Mouse (Mus musculus) embryonic facial prominence, embryonic 11.5 days (tissue): ENCODE results near the gene Pik3ca. TPM values are rescaled to one million over a fixed set of nuclear protein-coding genes. Genes with fewer than 3 reads are reported as not detected.
"Not testable (repeated sequence)": the region's sequence is repeated elsewhere in the genome, so short reads cannot be mapped to it uniquely, and the experiment has no call there.

ENCODE experiments used
- ATAC-seq: fragments of 200-750 bp; cut with Nextera tagmentation; replicated peaks from 2 replicates; pipeline ENCODE4 v1.8.0; 2017; ENCODE audit warnings: low read depth; ENCODE audit not compliant: insufficient number of reproducible peaks, low FRiP score, low TSS enrichment
- DNase-seq: peaks from one replicate; pipeline ENCODE4 v3.0.0-alpha.2; 2015; ENCODE audit warnings: low spot score
- H3K27ac ChIP-seq: fragments of 300-500 bp; sonication (generic); replicated peaks from 2 replicates; pipeline ENCODE4 v1.5.1; 2014; ENCODE audit warnings: mild to moderate bottlenecking, low read depth, low read length, control low read depth
- H3K27me3 ChIP-seq: fragments of 300-500 bp; sonication (generic); 2 replicates; pipeline ENCODE4 v1.6.1; 2014; ENCODE audit warnings: mild to moderate bottlenecking, low read length, moderate library complexity, mixed read lengths; ENCODE audit not compliant: control insufficient read depth, insufficient read depth
- H3K36me3 ChIP-seq: fragments of 300-500 bp; sonication (generic); replicated peaks from 2 replicates; pipeline ENCODE4 v1.6.1; 2014; ENCODE audit warnings: low read depth, mild to moderate bottlenecking, low read length, moderate library complexity, mixed read lengths; ENCODE audit not compliant: control insufficient read depth, insufficient read depth
- H3K4me1 ChIP-seq: fragments of 300-500 bp; sonication (generic); 2 replicates; pipeline ENCODE4 v1.6.1; 2014; ENCODE audit warnings: low read length, mixed read lengths; ENCODE audit not compliant: control insufficient read depth, insufficient read depth
- H3K4me2 ChIP-seq: fragments of 300-500 bp; sonication (generic); 2 replicates; pipeline ENCODE4 v1.6.1; 2014; ENCODE audit warnings: low read depth, mild to moderate bottlenecking, control low read depth, low read length, moderate library complexity
- H3K4me3 ChIP-seq: fragments of 300-500 bp; sonication (generic); 2 replicates; pipeline ENCODE4 v1.5.1; 2014; ENCODE audit warnings: low read depth, low read length, control low read depth
- H3K9ac ChIP-seq: fragments of 300-500 bp; sonication (generic); replicated peaks from 2 replicates; pipeline ENCODE4 v1.6.1; 2014; ENCODE audit warnings: mild to moderate bottlenecking, control low read depth, low read length
- H3K9me3 ChIP-seq: fragments of 300-500 bp; sonication (generic); replicated peaks from 2 replicates; pipeline ENCODE4 v1.6.1; 2016; ENCODE audit warnings: mild to moderate bottlenecking, low read length, inconsistent platforms, mixed read lengths; ENCODE audit not compliant: control insufficient read depth
- WGBS: fragments of 180-500 bp; shearing (Covaris S2); extraction: QIAGEN DNeasy Blood & Tissue Kit; methylation state at CpG from one replicate; pipeline ENCODE4 v1.1.7; 2014; 5-methylcytosine and 5-hydroxymethylcytosine counted together
- polyA plus RNA-seq: library from polyadenylated mRNA; unstranded; fragments of >200 nt; fragmentation: Nextera tagmentation; extraction: Ambion mirVana; gene quantifications from 2 replicates; pipeline ENCODE4 v1.2.1, GENCODE M21; 2014

Gene Pik3ca
- polyA plus RNA-seq, 1 experiment from 2014 or later = 23.3 TPM

GRCm38 (mm10) chr3:32417751-32418211 lies 20.3 kb downstream of the Pik3ca start:
- ATAC-seq (no peak), DNase-seq (no peak)
- no peaks in the 10 kb centered on the region for H3K27me3 ChIP-seq
- no peaks in the 10 kb centered on the region for H3K36me3 ChIP-seq
- no peak overlapping the region for H3K9ac ChIP-seq
- H3K9me3 ChIP-seq = no peaks in the 10 kb centered on the region
- H3K4me1 ChIP-seq = no peaks in the 10 kb centered on the region
- WGBS = 92% methylated on average over 5 of the region's 5 CpGs
- no peak overlapping the region for H3K27ac ChIP-seq
- H3K4me3 ChIP-seq = no peak overlapping the region
- H3K4me2 ChIP-seq = no peak overlapping the region

GRCm38 (mm10) chr3:32419866-32420265 lies 22.4 kb downstream of the Pik3ca start:
- no peak overlapping the region for H3K4me3 ChIP-seq
- ATAC-seq = no peak
- WGBS = 57% methylated on average over 2 of the region's 2 CpGs
- no peaks in the 10 kb centered on the region for H3K36me3 ChIP-seq
- no peak overlapping the region for H3K4me2 ChIP-seq
- H3K27ac ChIP-seq = no peak overlapping the region
- H3K9me3 ChIP-seq = no peaks in the 10 kb centered on the region
- H3K9ac ChIP-seq = no peak overlapping the region
- no peaks in the 10 kb centered on the region for H3K27me3 ChIP-seq
- DNase-seq = no peak
- H3K4me1 ChIP-seq = no peaks in the 10 kb centered on the region

- DNase-seq = no peak
Observed at GRCm38 (mm10) chr3:32421115-32422054, 23.9 kb downstream of the Pik3ca start.

GRCm38 (mm10) chr3:32427695-32428094 lies 30.2 kb downstream of the Pik3ca start:
- no peaks in the 10 kb centered on the region for H3K9me3 ChIP-seq
- no peak overlapping the region for H3K4me2 ChIP-seq
- ATAC-seq (no peak), DNase-seq (no peak)
- no peaks in the 10 kb centered on the region for H3K4me1 ChIP-seq
- 80% methylated on average over 4 of the region's 4 CpGs for WGBS
- H3K27ac ChIP-seq = no peak overlapping the region
- H3K4me3 ChIP-seq = no peak overlapping the region
- H3K36me3 ChIP-seq = no peaks in the 10 kb centered on the region
- H3K9ac ChIP-seq = no peak overlapping the region
- H3K27me3 ChIP-seq = no peaks in the 10 kb centered on the region

More at GRCm38 (mm10) chr3:32421115-32422054, 23.9 kb downstream of the Pik3ca start:
- H3K9me3 ChIP-seq = no peaks in the 10 kb centered on the region
- 90% methylated on average over 6 of the region's 6 CpGs for WGBS
- no peaks in the 10 kb centered on the region for H3K27me3 ChIP-seq
- H3K27ac ChIP-seq = no peak overlapping the region
- H3K9ac ChIP-seq = no peak overlapping the region
- H3K4me2 ChIP-seq = no peak overlapping the region
- ATAC-seq = no peak
- no peaks in the 10 kb centered on the region for H3K4me1 ChIP-seq
- no peaks in the 10 kb centered on the region for H3K36me3 ChIP-seq
- no peak overlapping the region for H3K4me3 ChIP-seq

GRCm38 (mm10) chr3:32428361-32428760 lies 30.9 kb downstream of the Pik3ca start:
- no peak overlapping the region for H3K27ac ChIP-seq
- no peak overlapping the region for H3K9ac ChIP-seq
- no peaks in the 10 kb centered on the region for H3K36me3 ChIP-seq
- H3K9me3 ChIP-seq = no peaks in the 10 kb centered on the region
- ATAC-seq = no peak
- H3K4me3 ChIP-seq = no peak overlapping the region
- no peaks in the 10 kb centered on the region for H3K4me1 ChIP-seq
- 89% methylated on average over 3 of the region's 3 CpGs for WGBS
- H3K27me3 ChIP-seq = no peaks in the 10 kb centered on the region
- DNase-seq = no peak
- H3K4me2 ChIP-seq = no peak overlapping the region

GRCm38 (mm10) chr3:32428921-32429320 lies 31.4 kb downstream of the Pik3ca start:
- H3K27ac ChIP-seq = no peak overlapping the region
- H3K27me3 ChIP-seq = no peaks in the 10 kb centered on the region
- H3K9ac ChIP-seq = no peak overlapping the region
- 74% methylated on average over 4 of the region's 4 CpGs for WGBS
- H3K4me3 ChIP-seq = no peak overlapping the region
- H3K4me2 ChIP-seq = no peak overlapping the region
- H3K9me3 ChIP-seq = no peaks in the 10 kb centered on the region
- no peaks in the 10 kb centered on the region for H3K4me1 ChIP-seq
- DNase-seq (no peak), ATAC-seq (no peak)
- H3K36me3 ChIP-seq = no peaks in the 10 kb centered on the region

- not testable (repeated sequence) for H3K9me3 ChIP-seq, H3K27ac ChIP-seq, H3K27me3 ChIP-seq, ATAC-seq, DNase-seq, H3K4me1 ChIP-seq, H3K4me3 ChIP-seq, H3K4me2 ChIP-seq, H3K9ac ChIP-seq, H3K36me3 ChIP-seq
Observed at GRCm38 (mm10) chr3:32429351-32429750, 31.9 kb downstream of the Pik3ca start.

GRCm38 (mm10) chr3:32430394-32430793 lies 32.9 kb downstream of the Pik3ca start:
- H3K27me3 ChIP-seq = no peaks in the 10 kb centered on the region
- H3K27ac ChIP-seq = no peak overlapping the region
- H3K4me2 ChIP-seq = no peak overlapping the region
- H3K9ac ChIP-seq = no peak overlapping the region
- no peak for DNase-seq
- no peak for ATAC-seq
- no peaks in the 10 kb centered on the region for H3K4me1 ChIP-seq
- no peak overlapping the region for H3K4me3 ChIP-seq
- H3K36me3 ChIP-seq = no peaks in the 10 kb centered on the region
- H3K9me3 ChIP-seq = no peaks in the 10 kb centered on the region
- WGBS = 79% methylated on average over 2 of the region's 2 CpGs
